Mouse (Mus musculus): ENCODE measurements around the gene Tm6sf1. TPM values are rescaled to one million over a fixed set of nuclear protein-coding genes. Genes with fewer than 3 reads are reported as not detected.

Gene Tm6sf1
- total and polyA plus RNA-seq, 3 experiments, result 0.35 to 8.6 TPM; not detected in 1

- TF ChIP-seq USF2 (IDR thresholded peaks at IDR 0.05; ENCODE audit: borderline replicate concordance in 1 of 2, insufficient read depth in 1 of 2, low read depth in 1 of 2, low read length in 2 of 2) (no peak), GATA1 (IDR thresholded peaks at IDR 0.05; ENCODE audit: low read depth, low read length) (no peak), MAFK (IDR thresholded peaks at IDR 0.05; ENCODE audit: borderline replicate concordance, low read depth, low read length) (no peak), TCF12 (IDR thresholded peaks at IDR 0.05; ENCODE audit: low read depth, low read length) (no peak)
These were observed 30.8 kb upstream of the Tm6sf1 start (continued) for GRCm38 (mm10) chr7:81827806-81828667.

GRCm38 (mm10) chr7:81828681-81829378 lies 30.0 kb upstream of the Tm6sf1 start:
- H3K27me3 ChIP-seq (ENCODE audit: control insufficient read depth in 1 of 2, insufficient read depth in 2 of 2, low read length in 2 of 2), result no peaks in the 10 kb centered on the region; a peak in 1 of 4 replicates
- no peaks in the 10 kb centered on the region for H3K9me3 ChIP-seq (replicated peaks; ENCODE audit: insufficient read depth, low read length)
- peak; percentile 48 for DNase-seq (ENCODE audit: low read depth, low spot score)
- H3K9ac ChIP-seq (ENCODE audit: control insufficient read depth, low read depth, low read length, poor library complexity, severe bottlenecking), result peak overlapping the region; percentile 94
- peak overlapping the region; percentile 44 for H3K27ac ChIP-seq (ENCODE audit: control insufficient read depth, low read depth, low read length)
- H3K4me3 ChIP-seq (ENCODE audit: control insufficient read depth in 1 of 2, insufficient read depth in 1 of 2, low read depth in 2 of 2, low read length in 2 of 2), result peak overlapping the region; percentile 85 to 94
- peaks cover 42% of the 10 kb centered on the region for H3K79me2 ChIP-seq (ENCODE audit: control insufficient read depth, insufficient read depth, low read length, poor library complexity)
- peaks cover 0 to 18% of the 10 kb centered on the region in 2 experiments for H3K4me1 ChIP-seq (ENCODE audit: control insufficient read depth in 1 of 2, insufficient read depth in 2 of 2, low read length in 2 of 2)
- 0 out of 2 replicates have a peak, but pooled peaks have one; percentile 52 for TF ChIP-seq MXI1 (IDR thresholded peaks at IDR 0.05; ENCODE audit: low read depth, low read length)
- TF ChIP-seq TCF12 (IDR thresholded peaks at IDR 0.05; ENCODE audit: low read depth, low read length), result no peak
- no peak for TF ChIP-seq MYB (IDR thresholded peaks at IDR 0.05; ENCODE audit: low read depth, low read length)
- TF ChIP-seq RCOR1 (IDR thresholded peaks at IDR 0.05; ENCODE audit: low read depth, low read length), result no peak
- TF ChIP-seq ZKSCAN1 (IDR thresholded peaks at IDR 0.05; ENCODE audit: low read depth, low read length), result no peak
- TF ChIP-seq ZC3H11A (IDR thresholded peaks at IDR 0.05; ENCODE audit: low read depth, low read length), result no peak
- TF ChIP-seq GATA1 (IDR thresholded peaks at IDR 0.05; ENCODE audit: low read depth, low read length), result no peak
- 0 out of 4 replicates have a peak, but pooled peaks of 1 of the 2 experiments have one; percentile 32 for TF ChIP-seq POLR2A (IDR thresholded peaks at IDR 0.05; ENCODE audit: control insufficient read depth in 1 of 2, insufficient read depth in 1 of 2, low read depth in 1 of 2, low read length in 2 of 2, poor library complexity in 1 of 2)
- no peak for TF ChIP-seq MYC (IDR thresholded peaks at IDR 0.05; ENCODE audit: low read depth, low read length)
- TF ChIP-seq TBP (IDR thresholded peaks at IDR 0.05; ENCODE audit: low read depth, low read length), result no peak
- H3K36me3 ChIP-seq (ENCODE audit: control insufficient read depth in 1 of 2, insufficient read depth in 2 of 2, low read length in 2 of 2), result peaks cover 0 to 17% of the 10 kb centered on the region in 2 experiments; a peak in 2 of 4 replicates

- H3K27me3 ChIP-seq (ENCODE audit: control insufficient read depth in 1 of 2, insufficient read depth in 2 of 2, low read length in 2 of 2), result no peaks in the 10 kb centered on the region; a peak in 1 of 4 replicates
- H3K4me3 ChIP-seq (ENCODE audit: control insufficient read depth in 1 of 2, insufficient read depth in 1 of 2, low read depth in 2 of 2, low read length in 2 of 2), result peak within 1 kb of the TSS; percentile 85 to 94
- H3K4me1 ChIP-seq (ENCODE audit: control insufficient read depth in 1 of 2, insufficient read depth in 2 of 2, low read length in 2 of 2), result peaks cover 0 to 18% of the 10 kb centered on the region in 2 experiments
- DNase-seq (ENCODE audit: low read depth, low spot score), result peak; percentile 81
- H3K79me2 ChIP-seq (ENCODE audit: control insufficient read depth, insufficient read depth, low read length, poor library complexity), result peaks cover 38% of the 10 kb centered on the region
- no peaks in the 10 kb centered on the region for H3K9me3 ChIP-seq (replicated peaks; ENCODE audit: insufficient read depth, low read length)
- peak within 1 kb of the TSS; percentile 94 for H3K9ac ChIP-seq (ENCODE audit: control insufficient read depth, low read depth, low read length, poor library complexity, severe bottlenecking)
- H3K27ac ChIP-seq (ENCODE audit: control insufficient read depth, low read depth, low read length), result peak within 1 kb of the TSS; percentile 44
- peaks cover 0 to 17% of the 10 kb centered on the region in 2 experiments; a peak in 2 of 4 replicates for H3K36me3 ChIP-seq (ENCODE audit: control insufficient read depth in 1 of 2, insufficient read depth in 2 of 2, low read length in 2 of 2)
- no peak for TF ChIP-seq TAL1 (IDR thresholded peaks at IDR 0.05; ENCODE audit: low read length)
- TF ChIP-seq ETS1 (IDR thresholded peaks at IDR 0.05; ENCODE audit: low read depth, low read length), result no peak
- no peak for TF ChIP-seq HCFC1 (IDR thresholded peaks at IDR 0.05; ENCODE audit: low read depth, low read length)
- no peak for TF ChIP-seq CTCF (IDR thresholded peaks at IDR 0.05 in 2 of 3, conservative IDR thresholded peaks at IDR 0.05 in 1 of 3; ENCODE audit: control insufficient read depth in 1 of 3, insufficient read depth in 1 of 3, low read depth in 2 of 3, low read length in 3 of 3, poor library complexity in 1 of 3, severe bottlenecking in 1 of 3)
- no peak for TF ChIP-seq TCF12 (IDR thresholded peaks at IDR 0.05; ENCODE audit: low read depth, low read length)
- TF ChIP-seq USF1 (IDR thresholded peaks at IDR 0.05; ENCODE audit: low read depth, low read length), result no peak
- TF ChIP-seq CHD2 (IDR thresholded peaks at IDR 0.05; ENCODE audit: low read length), result no peak
- no peak for TF ChIP-seq MAZ (IDR thresholded peaks at IDR 0.05; ENCODE audit: low read depth, low read length)
- TF ChIP-seq SIN3A (IDR thresholded peaks at IDR 0.05; ENCODE audit: low read length), result no peak
- no peak; the same call in 1 of the 2 replicates for TF ChIP-seq MAX (IDR thresholded peaks at IDR 0.05; ENCODE audit: low read length)
- no peak for TF ChIP-seq SMC3 (IDR thresholded peaks at IDR 0.05; ENCODE audit: low read depth, low read length)
- peak; percentile 25; the same call in 1 of the 2 replicates for TF ChIP-seq ELF1 (IDR thresholded peaks at IDR 0.05; ENCODE audit: low read depth, low read length)
- no peak for TF ChIP-seq CHD1 (IDR thresholded peaks at IDR 0.05; ENCODE audit: low read depth, low read length)
- no peak for TF ChIP-seq POLR2AphosphoS5 (IDR thresholded peaks at IDR 0.05; ENCODE audit: borderline replicate concordance, low read depth, low read length)
- TF ChIP-seq NELFE (IDR thresholded peaks at IDR 0.05; ENCODE audit: low read depth, low read length), result peak; percentile 62
- peak in 1 of 2 experiments; percentile 57; a peak in 2 of 4 replicates for TF ChIP-seq POLR2A (IDR thresholded peaks at IDR 0.05; ENCODE audit: control insufficient read depth in 1 of 2, insufficient read depth in 1 of 2, low read depth in 1 of 2, low read length in 2 of 2, poor library complexity in 1 of 2)
These were observed 29.4 kb upstream of the Tm6sf1 start, which contains the start of gene Btbd1 for GRCm38 (mm10) chr7:81829379-81829894. Gene Btbd1 (minus strand): TSS chr7:81829431.
